Mouse (Mus musculus): ENCODE results near the gene Plxnc1.

- TF ChIP-seq POLR2A (IDR thresholded peaks at IDR 0.05; ENCODE audit: extremely low read depth, insufficient read depth, low read length) (no peak), CTCF (IDR thresholded peaks at IDR 0.05; ENCODE audit: low read depth, low read length) (no peak)
These were observed 39.4 kb downstream of the Plxnc1 start for GRCm38 (mm10) chr10:94905219-94905618.

All from liver, adult 2 months (tissue).